Mouse (Mus musculus) bone marrow, adult 2 months (tissue): ENCODE results near the gene Fam234b.

Experiments used
- CTCF ChIP-seq: fragments of 200-500 bp; IDR thresholded peaks from 2 replicates; pipeline ENCODE4 v1.5.1; 2011; ENCODE audit warnings: low read length, control low read depth; ENCODE audit not compliant: control insufficient read depth, insufficient read depth
- POLR2A ChIP-seq: fragments of 200-500 bp; IDR thresholded peaks from 2 replicates; pipeline ENCODE4 v1.6.1; 2011; ENCODE audit warnings: low read depth, mild to moderate bottlenecking, control low read depth, low read length, borderline replicate concordance; ENCODE audit not compliant: control insufficient read depth

DNA sequence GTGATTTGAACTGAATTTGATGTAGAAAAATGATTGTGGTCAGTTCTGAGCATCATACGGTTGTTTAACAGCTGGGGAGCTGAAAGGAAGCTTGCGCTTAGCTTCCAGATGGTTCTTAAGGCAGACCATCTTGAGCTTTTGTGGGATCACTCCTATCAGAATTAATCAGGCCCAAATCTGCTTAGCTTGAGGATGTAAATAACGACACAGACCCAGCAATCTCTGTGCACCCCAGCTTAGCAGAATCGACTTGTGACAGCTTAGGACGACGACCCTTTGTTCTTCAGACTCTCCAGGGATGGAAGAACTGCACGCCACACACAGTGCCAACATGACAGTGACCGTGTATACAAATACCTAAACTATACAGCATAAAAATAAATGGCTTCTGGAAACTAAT, 47.8 kb downstream of the Fam234b start:
- TF ChIP-seq CTCF (no peak), POLR2A (no peak)
